In genomic region chr11:56243447-56243846, GRCm38 (mm10) we compare ENCODE assay signal across 17 mouse cellular contexts.
DNase-seq lines count a peak whose midpoint lies in the region; ATAC-seq lines count a peak whose summit lies in the region.
"Had no signal": no experiment of that assay in that cellular context is flagged by ENCODE, and none has a peak within 500 bp of the region (broad histone marks: within the 10 kb centered on the region; RNA-seq: fewer than 3 reads in every experiment).

No protein-coding gene starts in this region.

- DNase-seq in hindbrain, embryonic 14.5 days (ENCODE audit: low spot score) = peak; percentile 25
- DNase-seq in lung, postnatal 36 days = peak; percentile 7
- no peak for DNase-seq in lung, postnatal 25 days (ENCODE audit: low spot score)
- DNase-seq in layer of hippocampus, adult 9-11 months = peak; percentile 56
- DNase-seq in right cerebral cortex, postnatal 36 days (ENCODE audit: low spot score in 2 of 2) = peak; percentile 6 to 12
- no peak for DNase-seq in urinary bladder, postnatal 14 days (ENCODE audit: low spot score)
- DNase-seq: adrenal gland, postnatal 36 days; cerebellum, postnatal 36 days; gastrocnemius, postnatal 25 days; kidney, adult 11 months; lung, postnatal 4 days had no signal

- no peaks in the 10 kb centered on the region for H3K27me3 ChIP-seq in hindbrain, embryonic 14.5 days (ENCODE audit: control insufficient read depth, insufficient read depth, low read length)
- H3K27me3 ChIP-seq in hindbrain, embryonic 16.5 days (replicated peaks; ENCODE audit: control insufficient read depth, insufficient read depth, low read length) = no peaks in the 10 kb centered on the region
- H3K27me3 ChIP-seq: hindbrain, embryonic 13.5 days; limb, embryonic 15.5 days; stomach, embryonic 15.5 days had no signal

- H3K4me1 ChIP-seq in hindbrain, embryonic 14.5 days (replicated peaks; ENCODE audit: control insufficient read depth, insufficient read depth, low read length) = peaks cover 22% of the 10 kb centered on the region
- peaks cover 17% of the 10 kb centered on the region for H3K4me1 ChIP-seq in hindbrain, embryonic 16.5 days (ENCODE audit: control insufficient read depth, insufficient read depth, low read depth, low read length)
- H3K4me1 ChIP-seq: limb, embryonic 15.5 days; stomach, embryonic 15.5 days had no signal

- H3K9me3 ChIP-seq in hindbrain, embryonic 14.5 days (ENCODE audit: control insufficient read depth, low read length) = no peaks in the 10 kb centered on the region
- H3K9me3 ChIP-seq in hindbrain, embryonic 16.5 days (ENCODE audit: control insufficient read depth, low read length) = no peaks in the 10 kb centered on the region
- H3K9me3 ChIP-seq: hindbrain, embryonic 13.5 days; limb, embryonic 15.5 days; stomach, embryonic 15.5 days had no signal

- no peak overlapping the region for H3K9ac ChIP-seq in hindbrain, embryonic 14.5 days
- H3K9ac ChIP-seq in hindbrain, embryonic 16.5 days (ENCODE audit: low read depth, low read length) = no peak overlapping the region
- H3K9ac ChIP-seq: hindbrain, embryonic 13.5 days; limb, embryonic 15.5 days; stomach, embryonic 15.5 days had no signal

- WGBS in hindbrain, embryonic 14.5 days = 57% methylated on average over 8 of the region's 8 CpGs
- 53% methylated on average over 8 of the region's 8 CpGs for WGBS in hindbrain, embryonic 16.5 days

- H3K27ac ChIP-seq in hindbrain, embryonic 14.5 days = no peak overlapping the region
- H3K27ac ChIP-seq in hindbrain, embryonic 16.5 days (ENCODE audit: low read depth, low read length) = no peak overlapping the region
- H3K27ac ChIP-seq: hindbrain, embryonic 13.5 days; kidney, postnatal 0 days; limb, embryonic 15.5 days; stomach, embryonic 15.5 days had no signal

- H3K36me3 ChIP-seq in hindbrain, embryonic 14.5 days (replicated peaks; ENCODE audit: control insufficient read depth, insufficient read depth) = no peaks in the 10 kb centered on the region
- H3K36me3 ChIP-seq in hindbrain, embryonic 16.5 days (ENCODE audit: control insufficient read depth, insufficient read depth, low read length) = no peaks in the 10 kb centered on the region
- H3K36me3 ChIP-seq: hindbrain, embryonic 13.5 days; limb, embryonic 15.5 days; stomach, embryonic 15.5 days had no signal

- ATAC-seq in hindbrain, embryonic 14.5 days (ENCODE audit: low FRiP score) = no peak
- no peak for ATAC-seq in hindbrain, embryonic 16.5 days

- H3K4me2 ChIP-seq in hindbrain, embryonic 14.5 days (replicated peaks) = no peak overlapping the region
- no peak overlapping the region for H3K4me2 ChIP-seq in hindbrain, embryonic 16.5 days (ENCODE audit: low read length)
- H3K4me2 ChIP-seq: hindbrain, embryonic 13.5 days; limb, embryonic 15.5 days; midbrain, embryonic 11.5 days; stomach, embryonic 15.5 days had no signal

- H3K4me3 ChIP-seq in hindbrain, embryonic 14.5 days (replicated peaks; ENCODE audit: low read length) = no peak overlapping the region
- H3K4me3 ChIP-seq in hindbrain, embryonic 16.5 days (ENCODE audit: low read length) = no peak overlapping the region
- H3K4me3 ChIP-seq: hindbrain, embryonic 13.5 days; limb, embryonic 15.5 days; stomach, embryonic 15.5 days had no signal

Comparison
In these comparisons a context has a peak if more than half of its experiments do, and no peak if none do; other contexts are left out.
1. DNase-seq: peak in hindbrain, embryonic 14.5 days (single experiment), lung, postnatal 36 days (single experiment), layer of hippocampus, adult 9-11 months (single experiment) and right cerebral cortex, postnatal 36 days (2 of 2); none in lung, postnatal 25 days (single experiment) and urinary bladder, postnatal 14 days (single experiment).